Mouse (Mus musculus): ENCODE data around the gene En2.

The En2 gene

DNA sequence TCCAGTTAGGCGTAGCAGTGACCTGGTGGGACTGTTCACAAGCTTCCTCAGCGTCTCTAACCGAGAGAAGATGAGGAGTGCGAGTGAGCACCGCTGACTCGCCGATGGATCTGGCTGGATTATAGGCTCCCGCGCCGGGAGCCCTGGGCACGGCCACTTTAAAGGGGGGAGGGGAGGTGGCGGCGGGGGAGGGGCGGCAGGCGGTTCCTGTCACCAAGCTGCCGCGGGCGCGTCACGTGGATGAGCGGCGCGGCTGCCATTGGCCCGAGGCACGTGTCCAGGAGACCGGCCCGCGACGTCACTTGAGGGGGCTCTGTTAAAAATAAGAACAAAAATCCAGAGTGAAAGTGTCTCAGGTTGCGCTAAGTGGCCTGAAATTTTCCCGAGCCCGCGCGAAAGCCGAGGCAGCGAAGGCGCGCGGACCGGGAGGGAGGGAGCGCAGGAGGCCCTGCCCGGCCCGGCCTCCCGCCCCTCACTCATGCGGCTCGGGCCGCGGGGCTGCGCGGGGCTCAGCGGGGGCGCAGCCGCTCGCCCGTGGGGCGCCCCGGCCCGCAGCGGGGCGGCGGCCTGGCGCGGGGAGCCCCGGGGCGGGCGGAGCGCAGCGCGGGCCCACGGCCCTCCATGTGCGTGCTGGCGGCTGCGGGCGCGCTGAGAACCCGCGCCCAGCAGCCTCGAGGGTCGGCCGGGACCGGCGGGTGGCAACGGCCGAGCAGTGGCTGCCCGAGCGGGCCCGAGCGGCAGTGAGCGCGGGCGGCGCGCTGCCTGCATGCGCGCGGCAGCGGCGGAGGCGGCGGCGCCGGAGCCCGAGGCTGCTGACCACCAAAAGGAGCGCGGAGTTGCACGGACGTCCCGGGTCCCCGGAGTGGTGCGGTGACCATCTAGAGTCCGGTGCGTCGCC is at the start of gene En2:
TSS of gene En2 (plus strand) at position 337 of the 898 bp plus-strand sequence.
- peak; percentile 54 for DNase-seq

DNA sequence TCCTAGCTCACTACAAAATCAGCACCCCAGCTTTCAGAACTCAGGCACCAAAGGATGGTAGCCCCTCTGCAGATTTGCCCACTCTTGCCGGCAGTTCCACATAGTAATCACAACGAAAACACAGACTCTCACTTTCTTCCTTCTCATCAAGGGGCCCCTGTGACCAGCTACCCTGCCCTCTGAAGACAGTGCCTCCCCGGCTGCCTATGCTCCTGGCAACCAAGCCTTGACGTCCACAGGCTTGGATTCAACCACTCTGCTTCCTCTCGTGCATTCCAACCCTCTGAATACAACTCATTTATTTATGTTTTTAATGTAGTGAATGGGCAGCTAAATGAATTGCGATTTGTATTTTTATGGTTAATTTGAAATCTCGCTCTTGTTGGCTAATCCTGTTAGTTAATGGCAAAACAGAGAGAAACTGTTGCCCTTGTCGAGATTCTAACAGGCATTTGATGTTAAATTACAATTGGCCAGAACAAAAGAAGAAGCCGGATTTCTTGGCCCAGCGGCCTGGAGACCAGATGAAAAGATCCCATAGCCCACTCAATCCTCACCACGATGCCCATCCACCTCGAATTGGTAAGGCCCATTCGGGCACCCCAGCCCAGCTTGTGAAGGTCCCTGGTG is 48.1 kb upstream of the En2 start:
- no peak for DNase-seq

DNA sequence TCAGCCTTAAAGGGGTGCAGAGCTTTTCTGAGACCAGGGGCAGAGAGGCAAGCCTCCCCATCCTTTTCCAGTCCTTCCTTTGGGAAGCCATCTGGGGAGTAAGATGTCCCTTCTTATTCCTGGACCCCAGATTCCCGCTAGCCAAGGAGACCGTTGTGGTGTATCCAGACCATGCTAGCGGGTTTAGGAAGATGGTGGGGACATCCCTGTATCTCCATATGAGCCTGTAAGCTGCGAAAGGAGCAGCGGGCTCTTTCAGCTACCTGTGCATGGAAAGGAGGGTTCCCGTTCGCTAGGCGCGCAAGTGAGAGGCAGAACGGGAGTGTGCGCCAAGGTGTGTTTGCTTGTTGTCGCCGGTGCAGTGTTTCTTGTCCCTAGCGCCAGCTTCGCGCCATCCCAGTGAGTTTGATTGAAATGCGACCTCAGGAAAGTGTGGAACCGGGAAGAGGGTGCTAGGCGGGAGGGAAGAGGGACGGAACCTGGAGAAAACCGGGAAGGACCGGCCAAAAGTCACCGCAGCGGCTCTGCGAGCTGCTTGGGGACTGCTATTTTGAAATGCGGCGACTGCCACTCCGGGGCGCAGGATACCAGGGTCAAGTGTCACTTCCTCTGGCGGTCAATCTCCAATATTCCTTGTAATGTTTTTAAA is 47.5 kb upstream of the En2 start:
- no peak for DNase-seq

DNA sequence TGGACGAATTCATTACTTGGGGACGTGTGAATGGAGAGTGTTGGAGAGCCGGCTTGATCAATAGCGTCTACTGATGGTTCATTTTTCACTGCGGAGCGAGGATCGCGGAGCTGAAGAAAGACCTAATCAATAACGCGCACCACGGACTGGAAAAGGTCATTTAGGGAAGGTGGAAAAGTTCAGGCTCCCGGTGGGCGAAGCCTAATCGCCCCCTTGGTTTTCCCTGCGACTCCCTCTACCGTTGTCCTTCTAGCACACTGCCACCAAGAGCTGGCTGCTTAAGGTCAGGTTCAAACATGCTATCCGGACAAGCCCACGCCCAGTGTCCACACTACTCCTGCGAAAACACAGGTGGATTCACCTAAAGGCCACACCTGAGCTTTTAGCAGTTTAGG is 47.0 kb upstream of the En2 start:
- no peak for DNase-seq

DNA sequence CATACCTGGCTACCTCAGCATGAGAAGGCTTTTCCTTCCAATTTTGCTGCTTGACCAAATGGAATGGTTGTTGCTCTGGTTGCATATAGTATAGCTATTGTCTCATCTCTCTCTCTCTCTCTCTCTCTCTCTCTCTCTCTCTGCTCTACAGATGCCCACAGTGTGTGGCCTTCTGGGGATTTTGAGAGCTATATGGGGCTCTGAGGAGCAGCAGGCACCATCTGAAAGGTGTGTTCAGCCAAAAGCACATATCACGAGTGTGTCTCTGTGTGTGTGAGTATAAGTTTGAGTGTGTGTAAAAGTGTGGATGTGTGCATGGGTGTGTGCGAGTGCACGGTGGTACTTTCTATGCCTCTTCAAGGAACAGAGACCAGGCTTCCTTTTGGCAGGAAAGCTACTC is 45.9 kb upstream of the En2 start:
- no peak for DNase-seq

DNA sequence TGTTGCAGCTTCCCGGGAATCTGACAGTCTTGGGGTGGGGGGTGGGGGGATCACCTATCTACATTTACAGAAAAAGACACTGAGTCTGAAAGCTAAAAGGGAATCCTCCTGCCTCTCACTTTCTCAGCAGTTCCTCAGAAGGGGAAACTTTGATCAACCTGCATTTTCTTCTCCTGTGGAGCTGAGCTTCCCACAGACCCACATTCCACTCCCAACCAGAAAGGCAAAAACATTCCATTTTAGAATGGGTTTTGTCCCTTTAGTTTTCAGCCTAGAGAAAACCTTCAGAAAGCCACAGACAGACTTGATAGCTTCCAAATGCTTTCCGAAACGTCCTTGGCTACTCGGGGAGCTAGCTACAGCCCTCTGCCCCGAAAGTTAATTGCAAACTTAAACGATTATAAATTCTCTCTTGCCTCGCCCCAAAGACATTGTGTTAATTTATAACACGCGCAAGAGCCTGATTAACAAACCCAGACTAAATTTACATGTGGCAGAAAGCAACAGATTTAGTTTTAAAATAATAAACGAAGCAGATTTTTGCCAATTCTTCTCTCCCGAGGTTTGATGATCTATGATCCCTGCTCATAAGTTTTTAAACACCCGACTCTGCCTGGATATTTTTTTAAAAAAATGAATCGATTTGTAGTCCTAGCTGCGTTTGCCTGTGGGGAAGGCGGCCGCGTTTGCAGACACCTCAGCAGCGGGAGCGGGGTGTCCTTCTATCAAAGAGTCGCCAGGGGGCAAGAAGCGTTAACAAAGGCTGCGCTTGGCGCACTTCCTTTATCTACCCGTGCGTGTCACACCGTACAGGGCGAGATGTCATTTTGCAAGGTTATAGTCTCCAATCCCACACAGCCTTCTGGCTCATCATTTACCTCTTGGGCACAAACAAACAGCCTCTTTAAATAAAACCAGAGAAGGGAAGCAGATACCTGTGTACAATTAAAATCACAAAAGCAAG is 42.7 kb upstream of the En2 start:
- peak; percentile 21 for DNase-seq

DNA sequence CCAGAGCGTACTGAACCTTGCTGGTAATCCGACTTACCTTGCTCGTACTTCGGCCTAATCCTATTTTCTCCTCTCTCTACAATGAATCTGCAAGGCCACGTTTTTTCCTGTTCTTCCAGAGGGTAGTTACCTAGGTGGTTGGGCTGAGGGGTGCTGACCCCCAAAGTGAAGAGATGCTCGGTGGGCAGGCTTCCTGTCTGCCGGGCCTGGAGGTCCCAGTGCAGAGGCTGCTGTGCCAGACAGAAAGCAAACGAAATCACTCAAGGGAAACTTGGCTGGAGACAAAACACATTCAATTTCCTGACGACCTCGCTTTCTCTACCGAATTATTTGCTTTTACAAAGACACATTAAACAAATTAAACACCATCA is 42.1 kb upstream of the En2 start:
- no peak for DNase-seq

DNA sequence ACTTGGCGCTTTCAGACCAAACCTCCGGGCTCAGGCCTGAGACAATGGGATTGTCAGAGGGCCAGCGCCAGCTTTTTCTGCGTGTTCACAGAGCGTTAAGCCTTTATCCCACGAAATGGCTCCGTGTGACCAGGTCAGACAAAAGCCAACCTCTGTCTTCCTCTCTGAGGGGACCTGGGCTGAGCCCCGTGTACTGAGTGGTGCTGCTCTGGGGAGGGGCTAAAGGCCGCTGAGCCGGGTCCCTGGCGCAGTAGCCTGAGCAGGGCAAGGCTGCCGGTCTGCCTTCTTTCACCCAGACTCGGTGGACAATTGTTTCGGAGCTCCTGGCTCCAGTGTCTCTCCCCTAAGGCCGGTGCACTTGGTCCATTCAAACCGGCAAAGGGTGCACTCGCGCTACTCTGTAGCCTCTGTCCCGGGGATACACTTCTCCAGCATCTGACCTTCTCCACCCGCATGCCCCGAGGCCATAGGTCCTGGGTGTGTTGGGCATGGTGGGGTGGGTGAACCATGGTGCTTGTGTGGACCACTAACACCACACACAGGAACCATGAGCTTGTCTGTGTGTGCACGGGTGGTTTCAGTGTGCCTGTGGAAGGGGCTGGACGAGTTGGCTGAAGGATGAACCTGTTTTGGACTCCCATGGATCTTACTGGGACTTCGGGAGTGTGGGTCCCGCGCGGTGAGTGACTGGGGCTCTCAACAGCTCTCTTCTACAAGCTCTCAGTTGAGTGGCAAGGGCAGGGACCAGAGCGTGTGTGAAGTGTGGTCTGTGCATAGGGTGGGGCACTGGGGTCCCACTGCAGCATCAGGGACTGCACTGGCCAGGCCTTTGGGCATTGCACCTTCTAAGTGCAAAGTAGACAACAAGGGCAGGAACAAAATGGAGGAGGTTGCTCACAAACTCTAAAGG is 40.9 kb upstream of the En2 start:
- no peak for DNase-seq

DNA sequence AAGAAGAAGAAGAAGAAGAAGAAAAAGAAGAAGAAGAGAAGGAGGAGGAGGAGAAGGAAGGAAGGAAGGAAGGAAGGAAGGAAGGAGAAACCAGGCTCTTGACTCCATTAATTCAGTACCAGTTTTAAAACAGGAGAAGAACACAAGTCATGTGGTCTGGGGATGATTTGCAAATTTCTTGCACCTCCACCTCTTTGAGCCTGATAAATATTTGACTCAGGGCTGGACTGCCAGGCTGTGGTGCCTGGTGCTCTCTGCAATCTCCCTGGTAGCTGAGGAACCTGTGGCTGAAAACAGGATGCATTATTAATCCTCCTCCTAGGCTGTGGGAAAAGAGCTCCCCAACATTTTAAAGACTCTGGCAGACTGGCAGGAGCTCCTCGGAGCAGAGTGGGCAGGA is 36.6 kb upstream of the En2 start:
- no peak for DNase-seq

DNA sequence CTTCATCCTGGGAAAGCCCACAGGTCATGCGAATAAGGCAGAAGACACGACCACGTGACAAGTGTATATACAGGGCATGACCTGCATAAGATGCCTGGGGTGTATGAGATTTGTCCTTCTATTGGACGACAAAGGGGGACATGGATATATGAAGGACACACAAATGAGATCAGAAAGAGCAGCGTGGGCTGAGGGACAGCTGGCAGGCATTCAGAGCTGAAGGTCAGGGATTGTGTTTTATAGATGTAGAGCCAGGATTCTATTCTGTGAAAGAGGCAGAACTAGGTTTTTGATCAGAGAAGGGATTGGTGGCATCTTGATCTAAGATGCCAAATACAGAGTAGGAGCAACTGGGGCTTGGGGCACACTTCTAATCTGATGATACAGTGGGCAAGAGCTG is 33.3 kb upstream of the En2 start:
- no peak for DNase-seq

DNA sequence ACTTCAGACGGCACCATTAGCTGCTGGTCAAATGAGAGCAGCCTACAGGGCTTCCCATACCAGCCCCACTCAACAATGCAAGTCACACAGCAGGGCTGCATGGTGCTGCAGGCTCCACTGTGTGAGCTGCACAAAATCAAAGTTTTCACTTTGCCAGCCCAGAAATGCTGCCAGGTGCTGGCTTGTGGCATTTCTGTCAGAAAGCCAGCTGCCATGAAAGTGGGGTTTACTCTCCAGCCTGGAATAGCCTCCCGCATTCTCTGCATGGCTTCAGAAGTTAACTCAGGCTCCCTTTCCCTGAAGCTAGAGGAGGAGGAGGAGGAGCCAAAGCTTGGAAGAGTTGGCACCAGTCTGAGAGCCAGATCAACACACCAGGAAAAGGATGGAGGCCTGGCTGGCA is 29.1 kb upstream of the En2 start:
- no peak for DNase-seq

DNA sequence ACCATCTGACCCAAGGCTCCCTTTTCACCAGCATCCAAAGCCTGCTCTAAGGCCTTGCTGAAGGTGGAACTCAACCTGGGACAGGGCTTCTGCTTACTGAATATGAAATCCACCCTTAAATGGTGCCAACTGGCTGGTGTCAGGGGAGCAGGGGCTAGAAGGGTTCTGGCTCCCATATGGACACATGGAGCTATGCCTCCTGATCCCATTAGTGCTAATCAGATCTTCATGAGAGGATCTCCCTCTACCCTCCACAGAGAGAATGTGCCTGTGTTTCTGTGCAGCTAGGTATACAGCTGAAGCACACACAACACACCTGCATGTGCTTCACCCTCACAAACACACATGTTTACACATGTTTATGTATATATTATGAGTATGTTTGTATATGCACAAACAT is 20.9 kb upstream of the En2 start:
- DNase-seq = no peak

DNA sequence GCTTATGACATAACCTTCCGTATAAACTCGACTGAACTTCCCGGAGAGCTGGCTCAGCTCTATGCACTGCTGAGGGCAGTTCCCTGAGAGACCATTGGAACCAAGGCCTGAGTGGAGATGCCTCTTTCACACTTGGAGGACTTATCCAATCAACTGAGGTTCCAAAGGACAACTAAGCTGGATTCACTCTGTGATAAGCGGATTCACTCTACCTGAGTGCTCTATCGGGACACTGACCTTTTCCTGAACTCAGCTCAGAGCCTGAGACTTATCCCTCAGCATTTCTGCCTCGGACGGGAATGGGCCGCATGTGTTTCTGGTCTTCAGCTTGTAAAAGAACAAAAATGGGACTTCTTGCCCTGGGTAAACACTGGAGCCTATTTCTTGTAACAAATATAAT is 19.5 kb upstream of the En2 start:
- DNase-seq = no peak

DNA sequence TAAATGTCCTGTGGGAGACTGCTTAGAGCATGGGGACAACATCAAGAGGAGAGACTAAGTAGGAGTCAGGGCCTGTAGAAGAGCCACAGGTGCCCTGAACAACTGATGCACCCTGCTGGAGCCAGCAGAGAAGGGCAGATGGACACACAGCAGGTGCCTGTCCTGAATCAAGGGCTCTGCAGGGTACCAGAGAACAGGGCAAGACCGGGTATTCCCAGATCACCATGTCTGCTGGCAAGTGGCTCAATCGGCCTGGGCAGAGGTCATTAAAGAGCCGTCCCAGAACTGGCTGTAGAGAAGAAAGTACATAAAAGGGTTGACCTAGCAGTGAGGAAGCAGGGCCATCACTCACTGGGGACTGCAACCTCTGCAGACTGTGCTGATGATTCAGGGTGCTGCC is 17.0 kb upstream of the En2 start:
- no peak for DNase-seq

DNA sequence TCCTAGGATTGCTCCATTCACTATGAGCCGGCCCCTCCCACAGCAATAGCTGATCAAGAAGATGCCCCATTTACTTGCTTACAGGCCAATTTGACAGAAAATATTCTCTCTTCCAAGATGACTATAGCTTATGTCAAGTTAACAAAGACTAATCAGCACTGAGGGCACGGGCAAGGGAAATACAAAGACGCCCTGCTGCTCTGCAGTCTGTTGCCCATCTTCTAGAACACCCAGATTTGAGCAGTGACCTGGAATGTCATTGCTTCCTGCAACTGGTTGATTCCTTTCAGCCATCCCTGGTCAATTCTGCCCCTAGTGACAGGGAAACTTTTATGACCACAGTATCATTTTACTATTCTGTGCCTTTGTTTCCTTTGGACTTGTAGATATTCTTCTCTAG is 16.1 kb upstream of the En2 start:
- no peak for DNase-seq

DNA sequence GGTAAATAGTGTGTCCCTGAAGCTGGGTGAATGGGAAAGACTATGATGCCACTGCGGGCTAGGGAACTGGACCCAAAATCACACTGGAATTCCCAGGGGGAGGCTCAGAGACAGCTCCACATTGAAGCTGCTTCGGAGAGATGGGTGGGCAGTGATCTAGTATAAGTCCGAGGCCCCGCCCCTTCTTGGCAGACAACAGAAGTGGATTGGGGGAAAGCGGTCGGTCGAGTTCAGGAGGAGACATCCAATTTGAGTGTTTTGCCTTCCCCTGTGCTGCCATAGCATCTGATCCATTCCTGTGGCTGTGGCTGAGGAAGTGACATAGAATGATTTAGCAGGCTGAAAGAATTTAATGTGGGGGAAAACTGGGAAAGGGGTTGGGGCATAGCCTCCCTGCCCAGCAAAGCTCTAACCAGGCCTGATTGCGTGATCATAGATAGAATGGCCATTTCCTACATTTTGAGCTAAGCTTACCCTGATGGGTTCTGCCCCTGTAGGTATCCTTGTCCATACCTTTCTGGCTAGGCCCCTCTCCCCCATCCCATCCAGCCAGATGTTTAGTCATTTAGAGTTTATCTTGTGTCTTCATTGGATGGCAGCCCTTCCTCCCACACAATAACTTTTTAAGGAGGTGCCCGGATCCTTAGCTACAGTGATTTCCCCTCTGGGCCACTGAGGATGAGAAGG is 8.3 kb upstream of the En2 start:
- no peak for DNase-seq

DNA sequence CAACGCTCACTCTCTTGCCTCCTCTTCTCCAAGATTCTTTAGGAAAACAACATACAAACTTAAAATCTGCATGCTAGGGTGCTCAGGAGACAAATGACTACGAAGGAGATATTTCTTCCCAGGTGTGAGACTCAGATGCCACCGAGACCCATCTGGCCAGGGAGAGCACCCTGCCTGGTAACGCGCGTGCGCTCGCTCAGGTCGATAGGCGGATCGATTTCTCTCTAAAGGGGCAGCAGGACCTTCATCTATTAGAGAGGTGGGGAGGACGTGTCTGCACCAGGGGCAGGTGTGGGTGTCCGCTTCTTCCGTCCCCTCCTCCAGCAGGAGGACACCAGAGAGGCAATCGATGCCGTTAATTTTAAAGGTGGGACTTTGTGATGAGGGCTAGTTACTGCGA is 7.7 kb upstream of the En2 start:
- no peak for DNase-seq

DNA sequence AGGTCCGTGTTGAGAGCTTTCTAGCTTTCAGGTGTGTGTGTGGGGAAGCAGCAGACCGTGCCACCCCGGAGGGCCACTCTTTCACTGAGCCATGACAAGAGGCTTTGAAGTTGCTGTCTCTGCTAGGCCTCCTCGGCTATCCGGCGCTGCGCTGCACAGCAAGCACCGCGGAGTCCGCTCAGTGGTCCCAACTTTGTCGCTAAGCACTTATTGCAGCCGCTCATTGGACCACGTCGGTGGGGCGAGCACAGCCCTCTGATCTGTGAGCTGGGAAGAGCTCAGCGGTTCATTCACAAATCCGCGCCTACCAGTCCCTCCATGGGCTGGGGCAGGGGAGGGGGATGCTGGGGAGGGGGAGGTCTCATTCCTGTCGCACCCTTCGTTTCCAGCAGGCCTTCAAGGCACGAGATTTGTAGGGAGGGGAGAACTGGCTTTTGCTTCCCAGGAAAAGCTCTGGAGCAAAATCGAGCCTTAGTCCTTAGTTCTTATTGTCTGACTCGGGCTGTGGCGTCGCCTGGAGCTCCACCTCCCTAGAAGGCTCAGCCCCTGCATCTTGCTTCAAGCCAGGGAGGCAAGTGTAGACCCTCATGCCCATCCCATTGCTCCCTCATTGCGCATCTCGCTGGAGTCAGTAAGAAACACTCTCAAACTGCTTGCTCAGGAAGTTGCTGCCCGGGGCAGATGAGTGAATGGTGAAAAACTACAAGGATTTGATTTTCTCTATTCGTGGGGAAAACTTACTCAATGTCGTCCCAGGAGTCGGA is 7.0 kb upstream of the En2 start:
- no peak for DNase-seq

DNA sequence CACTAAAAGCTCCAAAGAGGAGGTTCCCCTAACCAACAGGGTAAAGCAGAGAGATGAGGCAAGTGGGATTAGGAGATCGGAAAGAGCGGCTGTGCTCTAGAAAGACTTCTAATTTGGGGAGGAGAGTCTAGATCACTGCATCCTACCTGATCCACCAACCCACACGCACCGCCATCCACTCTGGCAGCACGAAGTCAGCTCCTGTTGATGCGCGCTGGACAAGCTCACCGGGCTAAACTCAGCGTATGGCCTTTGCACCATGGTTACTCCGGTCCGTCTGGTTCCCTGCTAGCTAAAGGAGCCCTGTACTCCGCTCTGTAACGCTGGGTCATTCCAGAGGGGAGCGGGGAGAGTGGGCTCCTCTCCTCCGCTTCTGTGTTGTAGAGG is 6.4 kb upstream of the En2 start:
- no peak for DNase-seq

DNA sequence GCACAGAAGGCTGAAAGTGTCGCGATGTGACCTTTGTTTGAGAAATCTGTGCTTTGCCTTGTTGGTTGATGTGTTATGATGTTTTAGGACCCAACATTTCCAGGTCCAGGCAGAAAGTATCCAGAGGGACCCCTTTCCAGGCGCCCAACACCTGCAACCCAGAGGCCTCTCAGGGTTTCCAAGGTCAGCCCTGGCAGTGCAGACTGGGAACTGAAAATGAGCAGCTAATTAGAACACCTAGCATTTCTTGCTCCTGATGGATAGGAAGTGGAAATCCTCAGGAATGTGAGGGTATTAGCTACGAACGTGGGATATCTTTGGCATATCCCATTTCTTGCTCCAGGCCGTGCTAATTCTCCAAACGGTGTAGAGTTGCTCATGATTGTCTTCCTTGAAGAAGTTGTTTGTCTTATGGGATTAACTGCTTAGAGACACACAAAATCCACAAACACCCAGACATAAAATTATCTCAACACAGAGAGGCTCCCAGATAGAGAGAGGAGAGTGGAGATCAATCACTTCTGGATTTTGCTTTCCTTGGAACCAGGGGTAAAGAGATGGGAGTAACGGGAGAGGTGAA is 5.5 kb upstream of the En2 start:
- DNase-seq = no peak

Data from layer of hippocampus, adult 9-11 months (tissue).